Comparison of ENCODE assay signal across 23 mouse cellular contexts in genomic region chr2:172311731-172312130, GRCm38 (mm10). TPM values are rescaled to one million over a fixed set of nuclear protein-coding genes. Genes with fewer than 3 reads are reported as not detected.
A peak's percentile ranks its signal among the peaks of the same experiment; 100 is the strongest.
DNase-seq lines count a peak whose midpoint lies in the region; ATAC-seq lines count a peak whose summit lies in the region.
"Had no signal": no experiment of that assay in that cellular context is flagged by ENCODE, and none has a peak within 500 bp of the region (broad histone marks: within the 10 kb centered on the region; RNA-seq: fewer than 3 reads in every experiment).

No protein-coding gene starts in this region.

- intact Hi-C loops in heart, postnatal 36 days (cut with DNase I), result no loop called here

- H3K27me3 ChIP-seq in neural tube, embryonic 13.5 days, result no peaks in the 10 kb centered on the region
- H3K27me3 ChIP-seq in hindbrain, embryonic 10.5 days (ENCODE audit: insufficient read depth, poor library complexity, severe bottlenecking), result no peaks in the 10 kb centered on the region
- H3K27me3 ChIP-seq: CH12.LX; embryonic facial prominence, embryonic 12.5 days; forebrain, embryonic 13.5 days; forebrain, embryonic 15.5 days; Patski had no signal

- ATAC-seq in neural tube, embryonic 13.5 days (ENCODE audit: low read depth), result no peak
- ATAC-seq: activated CD4-positive, CD25-positive, alpha-beta regulatory T cell, adult 4 months; CD4-positive, CD25-positive, alpha-beta regulatory T cell, adult 4 months; forebrain, embryonic 13.5 days; forebrain, embryonic 15.5 days; forebrain, postnatal 0 days; Patski had no signal

- H3K4me3 ChIP-seq in neural tube, embryonic 13.5 days, result no peak overlapping the region
- H3K4me3 ChIP-seq in hindbrain, embryonic 10.5 days, result no peak overlapping the region
- H3K4me3 ChIP-seq: embryonic facial prominence, embryonic 10.5 days; embryonic facial prominence, embryonic 12.5 days; forebrain, embryonic 13.5 days; forebrain, embryonic 15.5 days had no signal

- H3K9me3 ChIP-seq in neural tube, embryonic 13.5 days, result peaks cover 5% of the 10 kb centered on the region; the same call in 1 of the 2 replicates
- H3K9me3 ChIP-seq in hindbrain, embryonic 10.5 days, result 0 out of 2 replicates have a peak, but pooled peaks cover 7% of the 10 kb centered on the region
- H3K9me3 ChIP-seq: embryonic facial prominence, embryonic 10.5 days; embryonic facial prominence, embryonic 12.5 days; forebrain, embryonic 13.5 days had no signal

- DNase-seq in neural tube, embryonic 10.5 days (ENCODE audit: extremely low spot score, low spot score), result no peak
- DNase-seq in adrenal gland, adult 8-10 months, result peak; percentile 54
- DNase-seq in adrenal gland, postnatal 14 days, result peak; percentile 53
- DNase-seq in adrenal gland, postnatal 36 days, result peak; percentile 52 to 58
- DNase-seq in heart, postnatal 36 days, result no peak
- no peak for DNase-seq in hindbrain, embryonic 10.5 days (ENCODE audit: low spot score)
- DNase-seq in ovary, postnatal 10 days (ENCODE audit: low spot score), result no peak
- DNase-seq: B cell, adult 2 months; cerebellum, adult 11-12 months; cerebellum, adult 2 months; cerebellum, adult 9-10 months; cerebellum, postnatal 10 days; cerebellum, postnatal 25 days; forebrain, postnatal 0 days had no signal

- no peaks in the 10 kb centered on the region for H3K4me1 ChIP-seq in neural tube, embryonic 13.5 days (replicated peaks)
- H3K4me1 ChIP-seq in hindbrain, embryonic 10.5 days (replicated peaks), result no peaks in the 10 kb centered on the region
- H3K4me1 ChIP-seq: embryonic facial prominence, embryonic 12.5 days; forebrain, embryonic 13.5 days; forebrain, embryonic 15.5 days had no signal

- H3K9ac ChIP-seq in neural tube, embryonic 13.5 days, result no peak overlapping the region
- H3K9ac ChIP-seq: embryonic facial prominence, embryonic 12.5 days; forebrain, embryonic 13.5 days; forebrain, embryonic 15.5 days; forebrain, postnatal 0 days had no signal

- H3K27ac ChIP-seq in neural tube, embryonic 13.5 days (replicated peaks), result 0 out of 2 replicates have a peak overlapping the region, but pooled peaks have one; percentile 3
- H3K27ac ChIP-seq in hindbrain, embryonic 10.5 days, result no peak overlapping the region
- H3K27ac ChIP-seq: embryonic facial prominence, embryonic 10.5 days; embryonic facial prominence, embryonic 12.5 days; forebrain, embryonic 13.5 days; forebrain, embryonic 15.5 days had no signal

- no peaks in the 10 kb centered on the region for H3K36me3 ChIP-seq in neural tube, embryonic 13.5 days
- H3K36me3 ChIP-seq in hindbrain, embryonic 10.5 days, result no peaks in the 10 kb centered on the region
- H3K36me3 ChIP-seq: embryonic facial prominence, embryonic 10.5 days; embryonic facial prominence, embryonic 12.5 days; forebrain, embryonic 15.5 days had no signal

- H3K4me2 ChIP-seq in neural tube, embryonic 13.5 days, result no peak overlapping the region
- H3K4me2 ChIP-seq: embryonic facial prominence, embryonic 12.5 days; forebrain, embryonic 13.5 days; forebrain, embryonic 15.5 days had no signal

- 88% methylated on average over 9 of the region's 9 CpGs for WGBS in neural tube, embryonic 13.5 days
- WGBS in hindbrain, embryonic 10.5 days, result 94% methylated on average over 9 of the region's 9 CpGs

RNA-seq across cellular contexts. Expression of gene Fam210b, which starts 33.6 kb away (rescaled TPM):
- polyA plus RNA-seq in neural tube, embryonic 13.5 days (2015; fragmentation: Nextera tagmentation; extraction: Ambion mirVana), result 29.9 and 33.0 TPM in 2 replicates
- total RNA-seq in adrenal gland, adult 8-10 months (2022), result 10 to 100 TPM; 28.5 to 34.3 (median 29.9) TPM
- total RNA-seq in adrenal gland, postnatal 14 days (2021), result 17.1 and 26.9 TPM in 2 replicates
- 10 to 100 TPM; 26.8 to 34.2 TPM for total RNA-seq in adrenal gland, postnatal 36 days (2021)
- 1 to 10 TPM; 6.8 to 7.1 TPM for total RNA-seq in heart, postnatal 36 days (2021)
- polyA plus RNA-seq in hindbrain, embryonic 10.5 days (2016; fragmentation: Nextera tagmentation; extraction: Ambion mirVana), result 32.6 and 34.0 TPM in 2 replicates

RNA-seq across cellular contexts. Expression of gene Aurka, which starts 58.6 kb away (rescaled TPM):
- polyA plus RNA-seq in neural tube, embryonic 13.5 days (2015; fragmentation: Nextera tagmentation; extraction: Ambion mirVana), result 20.9 and 23.3 TPM in 2 replicates
- total RNA-seq in adrenal gland, adult 8-10 months (2022), result 1 to 10 TPM; 1.8 to 3.2 (median 2.5) TPM
- 10.5 and 14.6 TPM in 2 replicates for total RNA-seq in adrenal gland, postnatal 14 days (2021)
- 1 to 10 TPM; 3.4 to 4.2 TPM for total RNA-seq in adrenal gland, postnatal 36 days (2021)
- total RNA-seq in heart, postnatal 36 days (2021), result 1 to 10 TPM in 1 of 2 experiments, under 1 TPM in 1; 0.95 to 1.1 TPM
- polyA plus RNA-seq in hindbrain, embryonic 10.5 days (2016; fragmentation: Nextera tagmentation; extraction: Ambion mirVana), result 168 and 202 TPM in 2 replicates

RNA-seq across cellular contexts. Expression of gene Cstf1, which starts 58.8 kb away (rescaled TPM):
- polyA plus RNA-seq in neural tube, embryonic 13.5 days (2015; fragmentation: Nextera tagmentation; extraction: Ambion mirVana), result 26.3 and 30.5 TPM in 2 replicates
- 10 to 100 TPM; 29.3 to 35.3 (median 33.4) TPM for total RNA-seq in adrenal gland, adult 8-10 months (2022)
- total RNA-seq in adrenal gland, postnatal 14 days (2021), result 35.5 and 36.1 TPM in 2 replicates
- 10 to 100 TPM; 32.4 to 35.2 TPM for total RNA-seq in adrenal gland, postnatal 36 days (2021)
- total RNA-seq in heart, postnatal 36 days (2021), result 10 to 100 TPM; 18.2 to 19.6 TPM
- polyA plus RNA-seq in hindbrain, embryonic 10.5 days (2016; fragmentation: Nextera tagmentation; extraction: Ambion mirVana), result 49.7 and 54.8 TPM in 2 replicates

Comparison
In these comparisons a context has a peak if more than half of its experiments do, and no peak if none do; other contexts are left out.
1. DNase-seq: peak in adrenal gland, adult 8-10 months (single experiment), adrenal gland, postnatal 14 days (single experiment) and adrenal gland, postnatal 36 days (2 of 2); none in neural tube, embryonic 10.5 days (single experiment), heart, postnatal 36 days (0 of 2), hindbrain, embryonic 10.5 days (single experiment) and ovary, postnatal 10 days (single experiment).